Mouse (Mus musculus) fibroblast of lung, adult 2 months (primary cell): Measurements from ENCODE around the gene Cracr2b.

Source experiments
- DNase-seq: peaks from one replicate; pipeline ENCODE4 v3.0.0-alpha.2; 2011; ENCODE audit warnings: low read depth

The Cracr2b gene

GRCm38 (mm10) chr7:141486239-141486638 lies 25.3 kb downstream of the Cracr2b start:
- DNase-seq: no peak

GRCm38 (mm10) chr7:141487141-141487540 lies 26.2 kb downstream of the Cracr2b start:
- no peak for DNase-seq

DNA sequence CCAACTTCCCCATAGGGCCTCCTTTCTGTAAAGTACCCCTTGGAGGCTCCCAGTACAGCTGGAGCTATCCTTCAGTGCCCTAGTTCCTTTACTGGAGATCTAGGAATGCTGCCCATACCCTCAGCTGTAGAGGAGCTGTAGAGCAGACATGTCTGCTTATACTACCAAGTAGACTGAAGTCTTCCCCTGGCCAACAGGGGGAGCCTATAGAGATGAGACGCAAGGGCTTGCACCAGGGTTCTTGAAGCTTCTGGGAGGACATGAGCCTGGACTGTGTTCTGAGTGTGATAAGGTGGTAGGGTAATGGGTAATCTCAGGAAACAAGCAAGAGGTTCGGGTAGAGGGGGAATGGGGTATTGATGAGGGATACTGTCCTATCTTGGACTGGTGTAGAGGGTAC lies 30.3 kb downstream of the Cracr2b start:
- no peak for DNase-seq

DNA sequence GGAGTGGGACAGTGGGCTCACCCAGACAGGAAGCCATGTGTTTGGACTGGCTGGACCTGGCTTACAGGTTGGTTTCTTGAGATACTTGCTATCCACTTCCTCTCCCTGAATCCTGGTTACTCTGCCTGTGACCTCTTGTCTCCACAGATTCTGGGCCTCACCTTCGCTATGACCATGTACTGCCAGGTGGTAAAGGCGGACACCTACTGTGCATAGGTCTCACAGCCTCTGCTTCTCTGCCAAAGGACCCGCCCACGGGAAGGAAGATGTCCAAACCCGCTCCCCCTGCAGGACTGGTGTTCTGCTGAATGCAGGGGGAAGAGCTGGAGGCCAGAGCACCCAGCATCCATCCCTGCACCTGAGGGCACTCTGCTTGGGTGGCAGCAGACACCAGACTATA lies 31.8 kb downstream of the Cracr2b start:
- no peak for DNase-seq

- DNase-seq: no peak
Measured at GRCm38 (mm10) chr7:141493729-141494128, 32.8 kb downstream of the Cracr2b start.

DNA sequence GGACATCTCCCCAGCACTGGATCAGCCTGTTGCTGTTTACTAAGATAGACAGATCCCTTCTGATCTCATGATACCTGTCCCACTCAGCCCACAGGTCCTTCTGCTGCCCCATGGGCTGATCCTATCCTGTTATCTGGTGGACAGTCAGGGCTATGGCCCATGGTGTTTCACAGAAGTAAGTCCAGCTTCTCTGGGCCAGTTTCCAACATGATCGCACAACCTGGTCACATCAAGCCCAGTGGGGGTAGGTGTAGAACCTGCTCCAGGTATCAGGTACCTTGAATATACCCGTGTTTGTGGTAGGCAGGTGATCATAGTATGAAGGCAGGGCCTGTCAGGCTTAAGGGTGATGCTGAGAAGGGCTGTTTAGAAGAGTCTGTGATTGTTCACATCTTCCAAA lies 34.5 kb downstream of the Cracr2b start:
- DNase-seq: no peak

- no peak for DNase-seq
Measured at GRCm38 (mm10) chr7:141495940-141496339, 35.0 kb downstream of the Cracr2b start.

DNA sequence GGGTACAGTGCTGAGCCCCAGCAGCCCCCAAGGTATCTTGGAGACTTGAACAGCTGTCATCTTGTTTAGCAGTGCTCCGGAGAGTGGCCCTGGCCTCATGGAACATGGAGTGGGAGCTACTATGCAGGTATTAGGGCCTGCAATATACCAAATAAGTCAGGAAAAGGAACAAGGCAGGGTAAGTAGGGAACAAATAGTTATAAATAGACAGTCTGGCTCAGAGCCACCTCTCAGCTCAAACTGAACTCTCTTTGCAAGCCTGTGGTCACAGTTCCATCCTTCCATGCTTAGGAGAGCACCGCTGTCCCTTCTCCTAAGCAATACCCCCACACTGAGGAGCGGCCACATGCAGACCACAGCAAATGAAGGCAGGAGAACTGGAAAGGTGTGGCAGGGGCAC lies 36.7 kb downstream of the Cracr2b start:
- DNase-seq: no peak

- DNase-seq: no peak
Measured at GRCm38 (mm10) chr7:141501820-141502555, 41.1 kb downstream of the Cracr2b start.

- DNase-seq: no peak
Measured at GRCm38 (mm10) chr7:141502556-141502905, 41.6 kb downstream of the Cracr2b start.

GRCm38 (mm10) chr7:141506278-141506677 lies 45.4 kb downstream of the Cracr2b start:
- DNase-seq: no peak

- no peak for DNase-seq
Measured at GRCm38 (mm10) chr7:141508160-141508559, 47.3 kb downstream of the Cracr2b start.

DNA sequence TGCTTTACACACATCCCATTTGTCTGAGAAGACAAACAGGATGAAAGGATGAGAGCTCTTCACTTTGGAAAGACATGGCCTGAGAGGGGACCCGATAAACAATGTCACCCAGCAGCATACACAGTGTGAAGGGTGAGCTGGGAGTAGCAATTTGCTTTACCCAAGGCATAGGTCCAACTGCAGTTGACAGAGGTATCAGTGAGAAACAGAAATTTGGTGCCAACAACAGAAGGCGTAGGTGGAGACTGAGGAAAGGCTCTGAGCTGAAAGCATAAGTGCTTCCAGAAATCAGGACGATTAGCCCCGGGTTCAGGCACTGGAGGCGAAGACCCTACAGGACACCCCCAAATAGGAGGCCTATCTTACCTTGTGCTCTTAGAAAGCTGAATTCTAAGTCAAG lies 49.3 kb downstream of the Cracr2b start:
- DNase-seq: no peak

GRCm38 (mm10) chr7:141510681-141511191 lies 49.8 kb downstream of the Cracr2b start:
- no peak for DNase-seq
